ENCODE assay signal across 8 mouse cellular contexts in genomic region chr2:118703913-118704730, GRCm38 (mm10). TPM values are rescaled to one million over a fixed set of nuclear protein-coding genes. Genes with fewer than 3 reads are reported as not detected.
DNase-seq lines count a peak whose midpoint lies in the region; ATAC-seq lines count a peak whose summit lies in the region.

Ankrd63 (minus strand) TSS chr2:118703963.

- peaks cover 39% of the 10 kb centered on the region for H3K4me1 ChIP-seq in heart, embryonic 11.5 days (ENCODE audit: control insufficient read depth, insufficient read depth, low read length)
- peaks cover 30% of the 10 kb centered on the region for H3K4me1 ChIP-seq in hindbrain, embryonic 14.5 days (replicated peaks; ENCODE audit: control insufficient read depth, insufficient read depth, low read length)
- H3K4me1 ChIP-seq in liver, embryonic 16.5 days (ENCODE audit: control insufficient read depth, low read depth, low read length): peaks cover 20% of the 10 kb centered on the region

- H3K9ac ChIP-seq in heart, embryonic 11.5 days (ENCODE audit: low read depth, low read length): peak within 1 kb of the TSS; percentile 47; the same call in 1 of the 2 replicates
- peak within 1 kb of the TSS; percentile 26 for H3K9ac ChIP-seq in hindbrain, embryonic 14.5 days
- H3K9ac ChIP-seq in liver, embryonic 16.5 days (ENCODE audit: low read depth, low read length): peak within 1 kb of the TSS; percentile 7; the same call in 1 of the 2 replicates

- H3K36me3 ChIP-seq in heart, embryonic 11.5 days (ENCODE audit: control insufficient read depth, insufficient read depth, low read length): no peaks in the 10 kb centered on the region
- no peaks in the 10 kb centered on the region for H3K36me3 ChIP-seq in hindbrain, embryonic 14.5 days (replicated peaks; ENCODE audit: control insufficient read depth, insufficient read depth)
- no peaks in the 10 kb centered on the region for H3K36me3 ChIP-seq in liver, embryonic 16.5 days (ENCODE audit: control insufficient read depth, insufficient read depth)

- no peak within 1 kb of the TSS for H3K27ac ChIP-seq in heart, embryonic 11.5 days (ENCODE audit: low read depth, low read length)
- H3K27ac ChIP-seq in hindbrain, embryonic 14.5 days: no peak within 1 kb of the TSS
- H3K27ac ChIP-seq in liver, embryonic 16.5 days (ENCODE audit: low read length): no peak within 1 kb of the TSS

- peak within 1 kb of the TSS; percentile 86 for H3K4me2 ChIP-seq in heart, embryonic 11.5 days
- peak within 1 kb of the TSS; percentile 63 for H3K4me2 ChIP-seq in hindbrain, embryonic 14.5 days (replicated peaks)
- peak within 1 kb of the TSS; percentile 62 for H3K4me2 ChIP-seq in liver, embryonic 16.5 days (ENCODE audit: low read depth, low read length)

- ATAC-seq in heart, embryonic 11.5 days (replicated peaks; ENCODE audit: insufficient number of reproducible peaks, low FRiP score, low TSS enrichment): no peak
- no peak for ATAC-seq in hindbrain, embryonic 14.5 days (ENCODE audit: low FRiP score)
- ATAC-seq in liver, embryonic 16.5 days (ENCODE audit: low read depth): no peak

- peak within 1 kb of the TSS; percentile 48 for H3K4me3 ChIP-seq in heart, embryonic 11.5 days (ENCODE audit: low read depth, low read length)
- H3K4me3 ChIP-seq in hindbrain, embryonic 14.5 days (replicated peaks; ENCODE audit: low read length): peak within 1 kb of the TSS; percentile 34
- peak within 1 kb of the TSS; percentile 52 for H3K4me3 ChIP-seq in liver, embryonic 16.5 days (ENCODE audit: low read depth, low read length)

- no peaks in the 10 kb centered on the region for H3K9me3 ChIP-seq in heart, embryonic 11.5 days (replicated peaks; ENCODE audit: control insufficient read depth, low read length)
- H3K9me3 ChIP-seq in hindbrain, embryonic 14.5 days (ENCODE audit: control insufficient read depth, low read length): no peaks in the 10 kb centered on the region
- H3K9me3 ChIP-seq in liver, embryonic 16.5 days (replicated peaks; ENCODE audit: control insufficient read depth, low read length): no peaks in the 10 kb centered on the region

- peaks cover 93% of the 10 kb centered on the region for H3K27me3 ChIP-seq in heart, embryonic 11.5 days (ENCODE audit: control insufficient read depth, insufficient read depth, low read length)
- peaks cover 100% of the 10 kb centered on the region for H3K27me3 ChIP-seq in hindbrain, embryonic 14.5 days (ENCODE audit: control insufficient read depth, insufficient read depth, low read length)
- peaks cover 97% of the 10 kb centered on the region for H3K27me3 ChIP-seq in liver, embryonic 16.5 days (ENCODE audit: control insufficient read depth, insufficient read depth, low read depth, low read length)

- WGBS in heart, embryonic 11.5 days (ENCODE audit: insufficient replicate concordance): 2% methylated on average over 49 of the region's 50 CpGs
- WGBS in hindbrain, embryonic 14.5 days: 2% methylated on average over 42 of the region's 50 CpGs
- WGBS in liver, embryonic 16.5 days (ENCODE audit: insufficient replicate concordance): under 1% methylated on average over 50 of the region's 50 CpGs

- DNase-seq in heart, adult 9 months (ENCODE audit: low spot score in 2 of 2): no peak
- DNase-seq in B cell, adult 2 months: peak; percentile 50 to 59
- peak; percentile 65 for DNase-seq in brain, adult 2 months (ENCODE audit: low read depth, low spot score)
- no peak for DNase-seq in hindbrain, embryonic 14.5 days (ENCODE audit: low spot score)
- peak; percentile 62 for DNase-seq in testis, postnatal 10 days (ENCODE audit: low spot score)
- DNase-seq in cerebellum, adult 9-11 months: no peak

RNA-seq across cellular contexts. Expression of gene Ankrd63, which starts in this region (rescaled TPM):
- 0.66 and 0.80 TPM in 2 replicates for polyA plus RNA-seq in heart, embryonic 11.5 days (2014; fragmentation: Nextera tagmentation; extraction: Ambion mirVana)
- not detected in 2 replicates for polyA plus RNA-seq in hindbrain, embryonic 14.5 days (2014; fragmentation: Nextera tagmentation; extraction: Ambion mirVana)
- polyA plus RNA-seq in liver, embryonic 16.5 days (2015; fragmentation: Nextera tagmentation; extraction: Ambion mirVana): 0.02 and 0.06 TPM in 2 replicates

Comparison
In these comparisons a context has a peak if more than half of its experiments do, and no peak if none do; other contexts are left out.
1. DNase-seq: peak in B cell, adult 2 months (2 of 2), brain, adult 2 months (single experiment) and testis, postnatal 10 days (single experiment); none in heart, adult 9 months (0 of 2), hindbrain, embryonic 14.5 days (single experiment) and cerebellum, adult 9-11 months (single experiment).
2. Peak in every context shown above with its lines, with median percentiles within 50 percentile points of each other: H3K4me2 ChIP-seq, H3K4me3 ChIP-seq and H3K9ac ChIP-seq.